Mouse (Mus musculus) G1E (cell line): ENCODE results near the gene Myt1l.

Source experiments
- CTCF ChIP-seq: IDR thresholded peaks from 2 replicates; pipeline ENCODE4 v1.5.1; 2012; ENCODE audit warnings: low read depth, low read length, inconsistent platforms, mixed read lengths
- GATA1 ChIP-seq: IDR thresholded peaks from 2 replicates; pipeline ENCODE4 v1.6.1; 2012; ENCODE audit warnings: borderline replicate concordance, low read length, inconsistent platforms, mixed read lengths
- POLR2AphosphoS5 ChIP-seq: IDR thresholded peaks from 2 replicates; pipeline ENCODE4 v1.6.1; 2012; ENCODE audit warnings: low read depth, low read length, inconsistent platforms; ENCODE audit not compliant: insufficient replicate concordance
- TAL1 ChIP-seq: conservative IDR thresholded peaks from 2 replicates; pipeline ENCODE4 v1.6.1; 2012; ENCODE audit warnings: low read depth, low read length, inconsistent platforms, mixed read lengths

- no peak for TF ChIP-seq CTCF
- TF ChIP-seq POLR2AphosphoS5 = no peak
- TF ChIP-seq TAL1 = no peak
- TF ChIP-seq GATA1 = no peak
Observed at GRCm38 (mm10) chr12:29556901-29557300, 28.7 kb downstream of the Myt1l start.
